Mouse (Mus musculus) stomach, postnatal 0 days (tissue): ENCODE measurements around the gene Camk2n1. TPM values are rescaled to one million over a fixed set of nuclear protein-coding genes. Genes with fewer than 3 reads are reported as not detected.
"Not testable (repeated sequence)": the region's sequence is repeated elsewhere in the genome, so short reads cannot be mapped to it uniquely, and the experiment has no call there.

Source experiments
- ATAC-seq: fragments of 200-750 bp; cut with Nextera tagmentation; 2 replicates; pipeline ENCODE4 v1.8.0; 2017; ENCODE audit not compliant: low FRiP score, low TSS enrichment
- DNase-seq: peaks from one replicate; pipeline ENCODE4 v3.0.0-alpha.2; 2016; ENCODE audit warnings: low spot score
- H3K27ac ChIP-seq: fragments of 300-500 bp; sonication (generic); replicated peaks from 2 replicates; pipeline ENCODE4 v1.5.1; 2014; ENCODE audit warnings: mild to moderate bottlenecking, control low read depth
- H3K27me3 ChIP-seq: fragments of 300-500 bp; sonication (generic); 2 replicates; pipeline ENCODE4 v1.6.1; 2014; ENCODE audit warnings: low read length; ENCODE audit not compliant: control insufficient read depth, insufficient read depth
- H3K36me3 ChIP-seq: fragments of 300-500 bp; sonication (generic); 2 replicates; pipeline ENCODE4 v1.6.1; 2014; ENCODE audit warnings: low read length, mixed read lengths; ENCODE audit not compliant: control insufficient read depth, insufficient read depth
- H3K4me1 ChIP-seq: fragments of 300-500 bp; sonication (generic); replicated peaks from 2 replicates; pipeline ENCODE4 v1.6.1; 2014; ENCODE audit warnings: antibody characterized with exemption; ENCODE audit not compliant: control insufficient read depth, insufficient read depth
- H3K4me2 ChIP-seq: fragments of 300-500 bp; sonication (generic); replicated peaks from 2 replicates; pipeline ENCODE4 v1.6.1; 2014; ENCODE audit warnings: low read depth, mild to moderate bottlenecking, control low read depth, moderate library complexity
- H3K4me3 ChIP-seq: fragments of 300-500 bp; sonication (generic); 2 replicates; pipeline ENCODE4 v1.5.1; 2014; ENCODE audit warnings: low read depth, low read length, control low read depth
- H3K9ac ChIP-seq: fragments of 300-500 bp; sonication (generic); 2 replicates; pipeline ENCODE4 v1.6.1; 2014; ENCODE audit warnings: mild to moderate bottlenecking, low read length, control low read depth, mixed read lengths
- H3K9me3 ChIP-seq: fragments of 300-500 bp; sonication (generic); 2 replicates; pipeline ENCODE4 v1.6.1; 2016; ENCODE audit warnings: low read length; ENCODE audit not compliant: control insufficient read depth
- CTCF ChIP-seq: IDR thresholded peaks from 2 replicates; pipeline ENCODE4 v1.5.1; 2016; ENCODE audit warnings: antibody characterized with exemption, low read depth, mild to moderate bottlenecking, moderate library complexity
- EP300 ChIP-seq: optimal IDR thresholded peaks from 2 replicates; pipeline ENCODE3; 2016; ENCODE audit warnings: antibody characterized with exemption
- WGBS: fragments of 180-500 bp; shearing (Covaris S2); extraction: QIAGEN DNeasy Blood & Tissue Kit; methylation state at CpG from one replicate; pipeline ENCODE4 v1.1.7; 2014; 5-methylcytosine and 5-hydroxymethylcytosine counted together
- polyA plus RNA-seq: library from polyadenylated mRNA; unstranded; fragments of >200 nt; fragmentation: Nextera tagmentation; extraction: Ambion mirVana; gene quantifications from 2 replicates; pipeline ENCODE4 v1.2.1, GENCODE M21; 2015

Gene Camk2n1
- polyA plus RNA-seq, 1 experiment from 2014 or later, result 4.5 TPM

GRCm38 (mm10) chr4:138414725-138415124 is 39.4 kb upstream of the Camk2n1 start:
- WGBS, result 27% methylated on average over 6 of the region's 6 CpGs
- no peak for DNase-seq

GRCm38 (mm10) chr4:138415991-138416390 is 38.1 kb upstream of the Camk2n1 start:
- no peaks in the 10 kb centered on the region for H3K27me3 ChIP-seq
- DNase-seq (no peak), ATAC-seq (no peak)
- no peaks in the 10 kb centered on the region for H3K4me1 ChIP-seq
- no peak overlapping the region for H3K4me2 ChIP-seq
- H3K4me3 ChIP-seq, result no peak overlapping the region
- no peak overlapping the region for H3K9ac ChIP-seq
- H3K36me3 ChIP-seq, result no peaks in the 10 kb centered on the region
- TF ChIP-seq CTCF (no peak), EP300 (no peak)
- no peaks in the 10 kb centered on the region for H3K9me3 ChIP-seq
- no peak overlapping the region for H3K27ac ChIP-seq
- WGBS, result 63% methylated on average over 3 of the region's 3 CpGs

More at GRCm38 (mm10) chr4:138414725-138415124, 39.4 kb upstream of the Camk2n1 start:
- Histone ChIP-seq H3K27me3 (no peaks in the 10 kb centered on the region), H3K36me3 (no peaks in the 10 kb centered on the region), H3K4me2 (no peak overlapping the region), H3K4me3 (no peak overlapping the region), H3K9ac (no peak overlapping the region), H3K9me3 (no peaks in the 10 kb centered on the region), H3K4me1 (no peaks in the 10 kb centered on the region), H3K27ac (no peak overlapping the region)
- no peak for ATAC-seq
- TF ChIP-seq EP300 (no peak), CTCF (no peak)

- Histone ChIP-seq H3K27me3 (no peaks in the 10 kb centered on the region), H3K4me2 (no peak overlapping the region), H3K27ac (no peak overlapping the region), H3K36me3 (no peaks in the 10 kb centered on the region), H3K4me1 (no peaks in the 10 kb centered on the region), H3K9ac (no peak overlapping the region), H3K9me3 (no peaks in the 10 kb centered on the region), H3K4me3 (no peak overlapping the region)
- DNase-seq (no peak), ATAC-seq (no peak)
- 72% methylated on average over 5 of the region's 5 CpGs for WGBS
- no peak for TF ChIP-seq EP300
Observed at GRCm38 (mm10) chr4:138416414-138416813, 37.7 kb upstream of the Camk2n1 start.

GRCm38 (mm10) chr4:138417882-138418281 is 36.2 kb upstream of the Camk2n1 start:
- 76% methylated on average over 4 of the region's 4 CpGs for WGBS
- no peak for ATAC-seq

GRCm38 (mm10) chr4:138418340-138418957 is 35.7 kb upstream of the Camk2n1 start:
- no peak for ATAC-seq
- WGBS, result 53% methylated on average over 11 of the region's 11 CpGs

More at GRCm38 (mm10) chr4:138417882-138418281, 36.2 kb upstream of the Camk2n1 start:
- DNase-seq, result no peak
- H3K9ac ChIP-seq, result no peak overlapping the region
- H3K27me3 ChIP-seq, result no peaks in the 10 kb centered on the region
- H3K4me3 ChIP-seq, result no peak overlapping the region
- H3K4me2 ChIP-seq, result no peak overlapping the region
- H3K36me3 ChIP-seq, result no peaks in the 10 kb centered on the region
- no peak overlapping the region for H3K27ac ChIP-seq
- TF ChIP-seq EP300, result no peak
- TF ChIP-seq CTCF, result no peak
- no peaks in the 10 kb centered on the region for H3K4me1 ChIP-seq
- no peaks in the 10 kb centered on the region for H3K9me3 ChIP-seq

GRCm38 (mm10) chr4:138425028-138425427 is 29.1 kb upstream of the Camk2n1 start:
- H3K4me3 ChIP-seq, result no peak overlapping the region
- WGBS, result 78% methylated on average over 6 of the region's 6 CpGs
- no peaks in the 10 kb centered on the region for H3K9me3 ChIP-seq
- DNase-seq, result no peak
- no peak for ATAC-seq
- no peaks in the 10 kb centered on the region for H3K36me3 ChIP-seq
- H3K27me3 ChIP-seq, result no peaks in the 10 kb centered on the region
- no peak overlapping the region for H3K4me2 ChIP-seq
- H3K4me1 ChIP-seq, result no peaks in the 10 kb centered on the region
- no peak overlapping the region for H3K27ac ChIP-seq
- TF ChIP-seq EP300 (no peak), CTCF (no peak)
- no peak overlapping the region for H3K9ac ChIP-seq

More at GRCm38 (mm10) chr4:138418340-138418957, 35.7 kb upstream of the Camk2n1 start:
- Histone ChIP-seq H3K9ac (no peak overlapping the region), H3K27ac (no peak overlapping the region), H3K4me3 (no peak overlapping the region), H3K36me3 (no peaks in the 10 kb centered on the region), H3K27me3 (no peaks in the 10 kb centered on the region), H3K9me3 (no peaks in the 10 kb centered on the region), H3K4me2 (no peak overlapping the region), H3K4me1 (no peaks in the 10 kb centered on the region)
- DNase-seq, result no peak
- TF ChIP-seq EP300 (no peak), CTCF (no peak)

DNA sequence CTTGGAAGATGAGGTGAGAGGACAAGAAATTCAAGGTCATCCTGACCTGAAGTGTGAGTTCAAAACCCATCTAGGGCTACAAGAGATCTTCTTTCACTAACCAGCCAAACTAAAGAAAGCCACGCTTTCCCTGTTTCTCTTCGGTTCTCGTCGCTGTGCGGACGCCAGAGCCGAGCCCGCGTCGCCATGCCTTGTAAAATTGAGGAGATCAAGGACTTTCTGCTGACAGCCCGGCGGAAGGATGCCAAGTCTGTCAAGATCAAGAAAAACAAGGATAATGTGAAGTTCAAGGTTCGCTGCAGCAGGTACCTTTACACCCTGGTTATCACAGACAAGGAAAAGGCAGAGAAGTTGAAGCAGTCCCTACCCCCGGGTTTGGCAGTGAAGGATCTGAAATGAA is 28.5 kb upstream of the Camk2n1 start:
- 88% methylated on average over 14 of the region's 14 CpGs for WGBS
- not testable (repeated sequence) for ATAC-seq, H3K4me2 ChIP-seq, H3K27ac ChIP-seq, H3K9me3 ChIP-seq, DNase-seq, H3K36me3 ChIP-seq, H3K27me3 ChIP-seq, H3K9ac ChIP-seq, H3K4me3 ChIP-seq, H3K4me1 ChIP-seq
